Mouse (Mus musculus) ES-Bruce4 (cell line): ENCODE results near the gene Dyrk1b. TPM values are rescaled to one million over a fixed set of nuclear protein-coding genes. Genes with fewer than 3 reads are reported as not detected.
"Not testable (repeated sequence)": the region's sequence is repeated elsewhere in the genome, so short reads cannot be mapped to it uniquely, and the experiment has no call there.

Experiments
- H3K27ac ChIP-seq: 2 replicates; pipeline ENCODE4 v1.5.1; 2012; ENCODE audit warnings: low read length, inconsistent platforms; ENCODE audit not compliant: insufficient read depth
- H3K27me3 ChIP-seq: 2 replicates; pipeline ENCODE4 v1.6.1; 2012; ENCODE audit warnings: mild to moderate bottlenecking, low read length, inconsistent platforms; ENCODE audit not compliant: control insufficient read depth, poor library complexity, insufficient read depth, severe bottlenecking
- H3K36me3 ChIP-seq: 2 replicates; pipeline ENCODE4 v1.6.1; 2012; ENCODE audit warnings: inconsistent platforms, mild to moderate bottlenecking, low read length, moderate library complexity; ENCODE audit not compliant: control insufficient read depth, poor library complexity, insufficient read depth, severe bottlenecking
- H3K4me1 ChIP-seq: one replicate; pipeline ENCODE4 v1.8.1; 2011; ENCODE audit warnings: low read length; ENCODE audit not compliant: control insufficient read depth, insufficient read depth
- H3K4me3 ChIP-seq: 2 replicates; pipeline ENCODE4 v1.5.1; 2011; ENCODE audit warnings: low read depth, mild to moderate bottlenecking, low read length
- H3K9ac ChIP-seq: 2 replicates; pipeline ENCODE4 v1.6.1; 2012; ENCODE audit warnings: low read depth, mild to moderate bottlenecking, inconsistent platforms; ENCODE audit not compliant: poor library complexity, severe bottlenecking
- H3K9me3 ChIP-seq: replicated peaks from 2 replicates; pipeline ENCODE4 v1.6.1; 2012; ENCODE audit warnings: mild to moderate bottlenecking, low read length, inconsistent platforms; ENCODE audit not compliant: control insufficient read depth, poor library complexity, insufficient read depth, severe bottlenecking
- CTCF ChIP-seq: IDR thresholded peaks from one replicate; pipeline ENCODE4 v1.8.1; 2011; ENCODE audit warnings: low read depth, low read length
- EP300 ChIP-seq: IDR thresholded peaks from 2 replicates; pipeline ENCODE4 v1.6.1; 2011; ENCODE audit warnings: low read depth, low read length; ENCODE audit not compliant: insufficient read depth
- POLR2A ChIP-seq: IDR thresholded peaks from one replicate; pipeline ENCODE4 v1.8.1; 2011; ENCODE audit warnings: low read length; ENCODE audit not compliant: insufficient read depth
- polyA plus RNA-seq: library from polyadenylated mRNA; stranded (reverse); fragments of >200 nt; gene quantifications from 2 replicates; pipeline ENCODE4 v1.2.4, GENCODE M21; 2011; ENCODE audit warnings: low read depth; ENCODE audit not compliant: missing spikeins, insufficient read depth, insufficient read length

Gene Dyrk1b
- polyA plus RNA-seq = 9.2 and 9.5 TPM in 2 replicates

GRCm38 (mm10) chr7:28179228-28179627, at the start of gene Dyrk1b:
Dyrk1b (plus strand) TSS chr7:28179469.
- Histone ChIP-seq H3K27ac (no peak within 1 kb of the TSS), H3K4me3 (peak within 1 kb of the TSS; percentile 81), H3K27me3 (no peaks in the 10 kb centered on the region), H3K36me3 (peaks cover 43% of the 10 kb centered on the region), H3K9me3 (no peaks in the 10 kb centered on the region), H3K4me1 (no peaks in the 10 kb centered on the region), H3K9ac (peak within 1 kb of the TSS; percentile 69)
- no peak for TF ChIP-seq CTCF
- TF ChIP-seq POLR2A = no peak
- TF ChIP-seq EP300 = peak; percentile 75; the same call in 1 of the 2 replicates

DNA sequence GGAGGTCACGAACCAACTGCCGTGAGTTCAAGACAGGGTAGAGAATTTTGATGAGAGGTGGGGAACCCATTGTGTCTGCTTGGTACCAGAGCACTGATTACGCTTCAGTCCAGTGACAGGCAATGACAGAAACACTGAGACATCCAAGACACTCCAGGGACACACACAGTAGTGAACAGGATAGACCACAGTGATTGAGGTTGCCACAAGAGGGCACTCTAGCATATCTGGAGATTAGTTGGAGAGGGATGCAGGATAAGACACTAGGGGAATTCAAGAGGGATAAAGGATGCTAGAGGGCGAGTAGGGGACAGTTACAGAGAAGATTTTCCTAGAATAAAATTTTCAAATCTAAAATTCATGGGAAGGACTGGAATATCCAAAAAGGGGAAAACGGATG, 41.7 kb upstream of the Dyrk1b start:
- TF ChIP-seq CTCF (peak; percentile 23), POLR2A (no peak), EP300 (no peak)
- Histone ChIP-seq H3K27me3 (no peaks in the 10 kb centered on the region), H3K4me3 (no peak overlapping the region), H3K9me3 (no peaks in the 10 kb centered on the region), H3K4me1 (no peaks in the 10 kb centered on the region), H3K27ac (no peak overlapping the region), H3K9ac (no peak overlapping the region), H3K36me3 (no peaks in the 10 kb centered on the region)

- Histone ChIP-seq H3K36me3 (no peaks in the 10 kb centered on the region), H3K27ac (no peak overlapping the region), H3K9ac (no peak overlapping the region)
These were observed 31.0 kb upstream of the Dyrk1b start for GRCm38 (mm10) chr7:28148263-28148662.

DNA sequence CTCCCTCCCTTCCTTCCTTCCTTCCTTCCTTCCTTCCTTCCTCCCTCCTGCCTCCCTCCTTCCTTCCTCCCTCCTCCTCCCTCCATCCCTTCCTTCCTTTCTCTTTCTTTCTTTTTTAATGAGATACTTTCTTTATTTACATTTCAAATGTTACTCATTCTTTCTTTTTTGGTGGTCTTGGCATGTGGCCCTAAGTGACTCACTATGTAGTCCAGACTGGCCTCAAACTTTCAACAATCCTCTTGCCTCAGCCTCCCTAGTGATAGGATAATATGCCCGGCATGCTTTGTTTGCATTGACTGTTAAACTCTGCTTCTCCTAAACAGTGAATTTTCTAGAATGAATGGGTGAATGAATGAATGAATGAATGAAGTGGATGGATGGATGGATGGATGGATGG, 29.4 kb upstream of the Dyrk1b start:
- Histone ChIP-seq H3K9ac (no peak overlapping the region), H3K9me3 (no peaks in the 10 kb centered on the region), H3K27me3 (no peaks in the 10 kb centered on the region), H3K36me3 (no peaks in the 10 kb centered on the region), H3K4me3 (no peak overlapping the region), H3K27ac (no peak overlapping the region), H3K4me1 (no peaks in the 10 kb centered on the region)
- no peak for TF ChIP-seq EP300
- no peak for TF ChIP-seq CTCF
- no peak for TF ChIP-seq POLR2A

More at GRCm38 (mm10) chr7:28148263-28148662, 31.0 kb upstream of the Dyrk1b start:
- no peaks in the 10 kb centered on the region for H3K27me3 ChIP-seq
- no peak overlapping the region for H3K4me3 ChIP-seq
- H3K9me3 ChIP-seq = no peaks in the 10 kb centered on the region
- TF ChIP-seq CTCF = peak; percentile 88
- peak; percentile 46; the same call in 1 of the 2 replicates for TF ChIP-seq EP300
- TF ChIP-seq POLR2A = no peak
- no peaks in the 10 kb centered on the region for H3K4me1 ChIP-seq

DNA sequence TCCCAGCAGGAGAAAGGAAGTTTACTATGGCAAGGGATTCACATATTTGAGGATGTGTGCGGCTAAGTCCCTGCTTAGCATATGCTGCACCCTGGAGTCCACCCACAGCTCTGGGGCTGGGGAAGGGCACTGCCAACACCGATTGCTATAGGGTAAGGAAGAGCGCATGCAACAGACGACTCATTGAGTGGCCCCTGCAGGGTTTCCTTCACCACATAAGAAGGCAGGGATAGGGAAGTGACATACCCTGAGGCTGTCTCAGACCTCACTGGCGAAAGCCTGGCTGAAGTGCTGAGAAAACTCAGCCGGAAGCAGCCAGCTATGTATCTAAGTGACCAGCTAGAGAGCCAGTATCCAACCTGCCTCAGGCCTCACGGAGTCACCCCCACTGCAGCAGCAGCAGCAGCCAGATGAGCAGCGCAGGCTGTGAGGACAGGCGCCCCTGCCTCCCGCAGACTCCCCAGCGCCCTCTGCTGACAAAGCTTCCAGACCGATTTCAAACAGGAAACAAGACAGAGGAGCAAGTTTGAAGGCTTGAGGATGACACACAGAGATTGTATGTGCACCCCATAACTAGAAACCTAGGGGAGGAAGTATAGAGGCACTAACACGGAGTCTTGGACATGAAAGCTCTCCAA, 27.6 kb upstream of the Dyrk1b start:
- Histone ChIP-seq H3K9me3 (no peaks in the 10 kb centered on the region), H3K4me1 (no peaks in the 10 kb centered on the region), H3K36me3 (no peaks in the 10 kb centered on the region), H3K27ac (no peak overlapping the region), H3K4me3 (no peak overlapping the region), H3K9ac (no peak overlapping the region), H3K27me3 (no peaks in the 10 kb centered on the region)
- peak; percentile 79 for TF ChIP-seq CTCF
- TF ChIP-seq POLR2A = no peak
- TF ChIP-seq EP300 = no peak

- H3K27ac ChIP-seq, H3K9me3 ChIP-seq, H3K27me3 ChIP-seq, H3K4me1 ChIP-seq, H3K4me3 ChIP-seq, H3K36me3 ChIP-seq, H3K9ac ChIP-seq: not testable (repeated sequence)
These were observed 25.7 kb upstream of the Dyrk1b start for GRCm38 (mm10) chr7:28153595-28153994.
